Mouse (Mus musculus): ENCODE measurements around the gene Zdhhc13. TPM values are rescaled to one million over a fixed set of nuclear protein-coding genes. Genes with fewer than 3 reads are reported as not detected.
A peak's percentile ranks its signal among the peaks of the same experiment; 100 is the strongest.

Gene Zdhhc13
- polyA plus RNA-seq, 1 experiment from 2014 or later, result 14.9 TPM

DNA sequence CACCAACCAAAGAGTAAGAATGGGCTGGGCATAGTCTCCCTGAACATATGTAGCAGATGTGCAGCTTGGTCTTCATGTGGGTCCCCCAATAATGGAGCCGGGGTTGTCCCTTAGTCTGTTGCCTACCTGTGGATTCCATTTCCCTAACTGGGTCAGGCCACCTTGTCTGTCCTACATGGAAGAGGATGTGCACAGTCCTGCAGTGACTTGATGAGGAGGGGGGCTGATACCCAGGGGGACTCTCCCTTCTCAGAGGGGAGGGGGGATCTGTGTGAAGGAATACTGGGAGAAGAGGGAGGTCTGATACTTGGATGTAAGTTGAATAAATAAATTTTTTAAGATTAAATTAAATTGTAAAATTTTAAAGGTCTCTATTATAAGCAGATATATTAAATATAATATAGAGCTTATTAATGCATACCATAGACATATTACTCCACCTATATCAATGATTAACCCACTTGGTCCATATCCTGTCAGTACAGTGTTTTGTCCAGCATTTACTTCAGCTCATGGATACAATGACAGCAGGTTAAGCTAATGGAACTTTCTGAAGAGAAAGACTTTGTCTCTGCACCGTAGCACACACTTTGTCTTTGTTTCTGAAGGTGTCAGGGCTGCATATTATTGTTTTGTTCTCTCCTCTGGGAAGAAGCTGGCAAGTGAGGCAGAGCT is 16.6 kb upstream of the Zdhhc13 start:
- no peak overlapping the region for H3K4me3 ChIP-seq (ENCODE audit: inconsistent target)
- H3K79me2 ChIP-seq (ENCODE audit: inconsistent target), result no peaks in the 10 kb centered on the region
- no peak overlapping the region for H3K27ac ChIP-seq
- H3K36me3 ChIP-seq (ENCODE audit: inconsistent target), result no peaks in the 10 kb centered on the region
- 94% methylated on average over 2 of the region's 2 CpGs for WGBS (ENCODE audit: missing documents)

DNA sequence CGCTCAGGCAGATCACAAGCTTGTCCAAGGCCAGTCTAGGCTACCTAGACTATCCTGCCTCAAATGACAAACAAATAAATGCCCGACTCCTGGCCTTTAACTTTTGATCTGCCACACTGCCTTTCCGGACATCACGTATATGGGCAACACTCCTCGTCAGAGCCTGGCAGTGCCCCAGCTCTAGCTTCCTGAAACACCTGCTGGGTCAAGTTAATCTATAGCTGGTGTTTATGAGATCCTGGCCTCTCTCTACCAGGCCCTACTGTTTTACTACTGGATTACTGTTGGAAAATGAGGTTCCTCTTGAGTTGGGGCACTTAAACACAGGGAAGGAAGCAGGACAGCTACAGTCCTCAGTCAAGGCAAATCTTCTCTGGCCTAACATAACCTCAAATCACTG is 15.5 kb upstream of the Zdhhc13 start:
- WGBS (ENCODE audit: missing documents), result 94% methylated on average over 5 of the region's 5 CpGs
- Histone ChIP-seq H3K27ac (no peak overlapping the region), H3K79me2 (ENCODE audit: inconsistent target) (no peaks in the 10 kb centered on the region), H3K36me3 (ENCODE audit: inconsistent target) (no peaks in the 10 kb centered on the region), H3K4me3 (ENCODE audit: inconsistent target) (no peak overlapping the region)

DNA sequence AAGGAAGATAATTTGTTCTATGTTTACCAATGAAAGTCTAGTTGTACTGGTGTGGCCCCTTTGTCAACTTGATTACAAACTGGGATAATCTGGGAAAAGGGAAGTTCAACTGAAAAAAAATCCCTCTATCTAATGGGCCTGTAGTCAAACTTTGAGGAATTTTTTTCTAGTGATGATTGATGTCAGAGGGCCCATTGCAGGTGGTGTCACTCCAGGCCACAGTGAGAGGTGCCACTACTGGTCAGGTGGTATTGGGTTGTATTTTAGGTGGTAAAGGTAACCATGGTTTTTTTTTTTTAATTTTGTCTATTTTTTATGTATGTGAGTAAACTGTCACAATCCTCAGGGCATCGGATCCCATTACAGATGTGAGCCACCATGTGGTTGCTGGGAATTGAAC is 14.2 kb upstream of the Zdhhc13 start:
- 100% methylated on average over 1 of the region's 1 CpGs for WGBS (ENCODE audit: missing documents)
- no peaks in the 10 kb centered on the region for H3K36me3 ChIP-seq (ENCODE audit: inconsistent target)
- H3K27ac ChIP-seq, result no peak overlapping the region
- no peaks in the 10 kb centered on the region for H3K79me2 ChIP-seq (ENCODE audit: inconsistent target)
- no peak overlapping the region for H3K4me3 ChIP-seq (ENCODE audit: inconsistent target)

DNA sequence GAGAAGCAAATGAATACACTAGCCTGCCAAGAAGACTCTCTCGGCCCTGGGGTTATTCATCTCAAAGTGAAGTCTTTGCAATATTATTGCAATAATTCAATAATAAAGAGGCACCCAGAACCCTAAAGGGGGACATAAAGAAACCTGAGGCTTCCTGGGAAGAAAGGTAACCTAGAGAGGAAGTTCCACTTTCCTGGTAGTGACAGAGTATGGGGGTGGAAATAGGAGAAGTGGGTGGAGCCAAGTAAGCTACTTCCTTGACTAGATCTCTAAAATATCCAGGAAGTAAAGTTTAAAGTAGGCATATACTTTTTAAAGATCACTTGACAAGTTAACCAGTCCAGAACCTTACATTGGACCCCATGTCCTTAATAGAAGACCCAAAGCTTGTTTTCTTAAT is 13.4 kb upstream of the Zdhhc13 start:
- no peaks in the 10 kb centered on the region for H3K79me2 ChIP-seq (ENCODE audit: inconsistent target)
- no peak overlapping the region for H3K4me3 ChIP-seq (ENCODE audit: inconsistent target)
- WGBS (ENCODE audit: missing documents), result 100% methylated on average over 1 of the region's 1 CpGs
- no peak overlapping the region for H3K27ac ChIP-seq
- H3K36me3 ChIP-seq (ENCODE audit: inconsistent target), result no peaks in the 10 kb centered on the region

DNA sequence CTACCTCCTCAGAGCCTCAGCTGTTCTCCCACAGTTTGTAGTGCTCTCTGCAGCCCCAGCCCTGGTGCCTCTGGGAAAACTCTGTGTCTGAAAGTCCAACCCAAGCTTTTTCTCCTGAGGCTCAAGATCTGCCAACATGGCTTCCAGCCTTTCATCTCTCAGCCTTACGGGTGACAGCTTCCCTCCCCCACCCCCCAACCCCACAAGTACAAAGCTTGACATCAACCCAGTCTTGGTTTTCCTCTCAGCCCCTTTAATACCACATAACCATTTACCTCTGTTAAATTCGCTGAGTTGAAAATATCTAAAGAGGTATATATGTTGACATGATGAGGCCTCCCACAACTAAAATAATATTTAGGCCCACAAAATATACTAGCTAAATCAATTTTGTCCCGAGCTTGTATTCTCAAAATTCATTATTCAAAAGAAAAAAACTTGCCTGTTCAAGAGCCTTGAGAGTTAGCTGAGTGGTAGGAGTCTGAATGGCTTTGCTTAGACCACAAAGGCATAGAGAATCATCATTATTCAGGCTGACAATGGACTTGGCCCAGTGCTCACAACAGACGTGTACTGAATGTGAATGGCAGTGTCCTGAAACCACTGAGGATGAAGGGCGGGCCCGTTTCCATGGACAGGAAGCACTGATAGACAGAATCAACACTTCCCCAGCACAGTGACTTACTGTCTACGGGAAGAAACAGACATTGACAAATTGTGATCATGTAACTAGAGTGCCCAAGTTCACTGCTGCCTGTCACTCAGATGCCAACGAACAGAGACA is 10.9 kb upstream of the Zdhhc13 start:
- Histone ChIP-seq H3K27ac (no peak overlapping the region), H3K4me3 (ENCODE audit: inconsistent target) (no peak overlapping the region), H3K36me3 (ENCODE audit: inconsistent target) (no peaks in the 10 kb centered on the region), H3K79me2 (ENCODE audit: inconsistent target) (no peaks in the 10 kb centered on the region)
- WGBS (ENCODE audit: missing documents), result 65% methylated on average over 8 of the region's 8 CpGs

DNA sequence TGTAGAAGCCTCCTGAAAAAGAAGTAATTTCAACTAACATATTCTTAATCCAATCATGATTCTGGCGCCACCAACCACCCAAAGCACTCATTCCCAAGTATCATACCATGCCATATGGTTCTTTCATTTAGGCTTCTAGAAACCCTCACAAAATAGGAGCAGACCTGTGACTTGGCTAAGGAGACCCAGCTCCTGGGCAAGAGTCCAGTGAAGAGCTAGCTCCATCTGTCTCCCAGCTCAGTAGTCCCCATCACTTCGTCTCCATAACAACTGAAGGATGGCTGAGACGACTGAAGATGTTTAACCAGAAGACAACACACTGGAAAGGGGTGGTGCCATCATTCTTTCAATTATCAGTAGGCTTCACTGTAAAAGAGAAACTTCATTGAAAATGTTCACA is 9.7 kb upstream of the Zdhhc13 start:
- WGBS (ENCODE audit: missing documents), result 82% methylated on average over 3 of the region's 3 CpGs
- no peaks in the 10 kb centered on the region for H3K36me3 ChIP-seq (ENCODE audit: inconsistent target)
- no peak overlapping the region for H3K27ac ChIP-seq
- no peak overlapping the region for H3K4me3 ChIP-seq (ENCODE audit: inconsistent target)
- no peaks in the 10 kb centered on the region for H3K79me2 ChIP-seq (ENCODE audit: inconsistent target)

DNA sequence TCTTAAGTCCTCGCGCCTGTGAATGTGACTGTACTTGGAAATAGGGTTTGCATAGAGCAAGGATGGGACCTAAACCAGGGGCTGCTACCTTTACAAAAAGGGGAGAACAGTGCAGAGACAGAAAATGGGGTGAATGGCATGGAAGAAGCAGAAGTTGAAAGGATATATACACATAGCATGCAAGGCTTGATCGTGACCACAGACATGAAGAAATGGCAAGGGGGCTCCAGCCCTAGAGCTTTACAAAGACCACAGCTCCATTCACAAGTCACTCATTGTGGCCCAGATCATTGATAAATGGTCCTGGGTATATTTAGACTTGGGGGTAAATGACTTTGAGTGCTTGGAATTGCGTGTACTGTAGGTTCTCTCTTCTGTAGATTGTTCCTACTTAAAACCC is 6.4 kb upstream of the Zdhhc13 start:
- Histone ChIP-seq H3K36me3 (ENCODE audit: inconsistent target) (no peaks in the 10 kb centered on the region), H3K79me2 (ENCODE audit: inconsistent target) (no peaks in the 10 kb centered on the region), H3K27ac (no peak overlapping the region), H3K4me3 (ENCODE audit: inconsistent target) (no peak overlapping the region)
- 86% methylated on average over 4 of the region's 4 CpGs for WGBS (ENCODE audit: missing documents)

DNA sequence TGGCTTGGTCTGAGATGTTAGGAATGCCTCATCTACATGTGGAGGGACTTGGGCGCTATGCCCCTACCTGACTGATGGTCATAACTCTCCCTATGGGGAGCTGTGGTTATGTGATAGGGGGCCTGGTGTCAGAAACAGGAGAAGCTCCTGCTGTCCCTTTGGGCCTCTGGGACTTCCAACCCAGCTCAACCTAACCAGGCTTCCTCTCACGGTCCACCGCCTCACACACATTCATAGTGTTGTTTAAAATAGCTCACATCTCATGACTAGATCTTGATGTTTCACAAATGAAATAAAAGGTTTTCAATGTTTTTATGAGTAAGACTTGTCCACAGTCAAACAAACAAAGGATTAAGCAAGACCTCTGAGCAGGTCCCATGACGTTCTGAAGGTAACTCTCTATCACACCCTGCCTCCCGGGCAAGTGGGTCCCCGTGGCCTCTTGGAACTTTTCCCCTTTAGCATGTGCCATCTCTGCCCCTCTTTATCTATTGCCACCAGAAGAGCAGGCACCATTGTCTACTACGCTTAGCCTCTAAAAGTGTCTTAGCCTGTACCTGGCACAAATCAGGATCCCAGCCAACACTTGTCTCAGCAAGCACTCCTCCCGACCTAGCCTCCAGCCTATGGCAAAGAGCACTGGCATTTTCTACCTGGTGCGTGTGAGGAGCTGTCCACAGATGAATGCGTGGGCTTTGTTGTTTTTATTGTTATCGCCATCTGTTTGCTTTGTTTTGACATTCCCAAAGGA is 3.9 kb upstream of the Zdhhc13 start:
- H3K79me2 ChIP-seq (ENCODE audit: inconsistent target), result peaks cover 9% of the 10 kb centered on the region
- 89% methylated on average over 10 of the region's 11 CpGs for WGBS (ENCODE audit: missing documents)
- no peaks in the 10 kb centered on the region for H3K36me3 ChIP-seq (ENCODE audit: inconsistent target)
- no peak overlapping the region for H3K4me3 ChIP-seq (ENCODE audit: inconsistent target)
- no peak overlapping the region for H3K27ac ChIP-seq

DNA sequence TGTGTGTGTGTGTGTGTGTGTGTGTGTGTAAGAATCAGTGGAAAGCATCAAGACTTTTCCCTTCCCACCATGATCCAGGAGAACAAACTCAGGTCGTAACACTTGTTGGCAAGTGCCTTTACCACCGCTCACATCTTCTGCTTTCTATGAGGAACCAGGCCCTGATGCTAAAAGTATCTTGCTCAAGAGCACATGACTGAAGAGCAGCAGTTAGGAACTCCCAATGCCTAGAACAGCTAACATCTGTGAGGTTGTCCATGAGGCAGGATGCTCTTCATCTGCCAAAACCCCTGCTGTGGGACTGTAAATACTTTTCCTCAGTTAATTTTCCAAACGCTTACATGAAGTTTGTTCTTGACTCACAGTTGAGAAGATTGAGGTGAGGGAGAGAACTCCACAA is 455 bp upstream of the Zdhhc13 start:
- Histone ChIP-seq H3K4me3 (ENCODE audit: inconsistent target) (peak overlapping the region; percentile 14; the same call in 1 of the 2 replicates), H3K36me3 (ENCODE audit: inconsistent target) (no peaks in the 10 kb centered on the region), H3K79me2 (ENCODE audit: inconsistent target) (peaks cover 43% of the 10 kb centered on the region), H3K27ac (peak overlapping the region; percentile 75)
- WGBS (ENCODE audit: missing documents), result 2% methylated on average over 3 of the region's 3 CpGs

DNA sequence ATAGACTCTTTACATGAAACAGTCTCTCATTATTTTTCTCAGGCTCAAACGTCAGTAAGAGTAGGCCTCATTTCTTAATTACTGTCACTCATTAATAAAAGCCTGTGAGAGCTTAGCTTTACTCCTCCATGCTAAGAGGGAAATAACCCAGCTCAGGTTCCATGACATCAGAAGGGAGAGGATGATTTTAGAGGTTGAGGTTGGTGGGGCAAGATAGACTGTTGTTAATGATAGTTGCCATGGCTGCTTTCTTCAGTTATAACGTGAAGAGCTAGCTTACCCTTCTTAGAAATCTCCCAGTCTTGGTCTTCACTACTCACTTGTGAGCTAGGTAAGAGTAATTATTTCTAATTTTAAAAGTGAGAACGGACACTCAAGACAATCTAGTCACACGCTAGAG is 1.3 kb downstream of the Zdhhc13 start:
- WGBS (ENCODE audit: missing documents), result 91% methylated on average over 4 of the region's 4 CpGs

DNA sequence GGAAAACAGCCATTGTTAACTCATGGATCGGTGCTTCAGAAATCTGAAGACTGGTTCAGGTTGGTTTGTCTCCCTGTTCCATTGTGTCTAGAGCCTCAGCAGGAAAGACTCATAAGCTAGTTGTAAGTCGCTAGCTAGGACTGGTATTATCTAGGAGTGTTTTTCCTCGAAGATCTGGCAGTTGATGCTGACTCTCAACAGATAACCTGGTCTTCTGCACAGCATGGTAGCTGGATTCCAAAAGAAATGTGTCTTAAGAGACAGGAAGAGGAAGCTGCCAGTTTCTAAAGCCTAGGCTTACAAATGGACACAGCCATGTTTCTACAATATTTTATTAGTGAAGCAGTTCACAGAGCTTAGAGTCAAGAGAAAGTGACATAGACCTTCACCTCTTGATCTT is 2.6 kb downstream of the Zdhhc13 start:
- Histone ChIP-seq H3K36me3 (ENCODE audit: inconsistent target) (no peaks in the 10 kb centered on the region), H3K4me3 (ENCODE audit: inconsistent target) (no peak overlapping the region), H3K79me2 (ENCODE audit: inconsistent target) (peaks cover 72% of the 10 kb centered on the region), H3K27ac (no peak overlapping the region)
- 95% methylated on average over 3 of the region's 3 CpGs for WGBS (ENCODE audit: missing documents)

More for the DNA sequence above, 1.3 kb downstream of the Zdhhc13 start:
- Histone ChIP-seq H3K27ac (no peak overlapping the region), H3K36me3 (ENCODE audit: inconsistent target) (no peaks in the 10 kb centered on the region), H3K4me3 (ENCODE audit: inconsistent target) (no peak overlapping the region), H3K79me2 (ENCODE audit: inconsistent target) (peaks cover 61% of the 10 kb centered on the region)

DNA sequence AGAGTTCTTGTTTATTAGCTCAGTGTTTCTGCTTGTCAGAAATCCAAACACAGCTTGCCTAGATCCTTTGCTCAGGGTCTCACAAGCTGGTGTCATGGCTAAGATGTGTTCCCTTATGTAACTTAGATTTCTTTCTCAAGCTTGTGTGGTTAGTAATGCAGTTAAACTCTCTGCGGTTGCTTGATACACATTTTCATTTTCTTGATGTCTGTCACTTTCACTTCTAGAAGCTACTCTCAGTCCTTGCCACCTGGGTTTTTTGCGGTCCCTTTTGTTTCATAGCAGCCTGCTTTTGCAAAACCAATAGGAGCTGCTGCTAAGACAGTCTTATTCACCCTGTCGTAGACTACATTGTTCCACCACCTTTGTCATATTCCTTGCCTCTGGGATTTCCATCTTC is 6.3 kb downstream of the Zdhhc13 start:
- peaks cover 14% of the 10 kb centered on the region; the same call in 1 of the 2 replicates for H3K36me3 ChIP-seq (ENCODE audit: inconsistent target)
- 40% methylated on average over 3 of the region's 3 CpGs for WGBS (ENCODE audit: missing documents)
- H3K79me2 ChIP-seq (ENCODE audit: inconsistent target), result peaks cover 79% of the 10 kb centered on the region
- H3K4me3 ChIP-seq (ENCODE audit: inconsistent target), result no peak overlapping the region
- no peak overlapping the region for H3K27ac ChIP-seq

DNA sequence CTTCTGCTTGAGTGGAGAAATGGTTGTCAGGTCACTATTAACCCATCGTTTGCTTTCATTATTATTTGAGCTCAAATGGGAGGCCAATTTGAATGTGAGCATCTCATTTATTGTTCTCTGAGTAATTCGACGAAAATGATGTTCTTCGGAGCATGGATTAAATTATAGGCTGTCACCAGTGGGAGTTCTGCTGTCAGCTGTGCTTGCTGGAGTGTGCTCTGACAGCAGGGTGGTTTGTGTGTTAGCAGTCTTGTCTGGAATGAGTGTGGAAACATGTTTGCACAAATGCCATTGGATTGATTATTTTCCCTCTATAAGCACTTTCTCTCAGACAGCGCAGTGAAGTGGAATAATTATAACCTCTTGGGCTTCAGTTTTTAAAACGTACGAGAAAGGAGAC is 14.6 kb downstream of the Zdhhc13 start:
- H3K36me3 ChIP-seq (ENCODE audit: inconsistent target), result peaks cover 67% of the 10 kb centered on the region
- no peak overlapping the region for H3K27ac ChIP-seq
- WGBS (ENCODE audit: missing documents), result 95% methylated on average over 7 of the region's 7 CpGs

DNA sequence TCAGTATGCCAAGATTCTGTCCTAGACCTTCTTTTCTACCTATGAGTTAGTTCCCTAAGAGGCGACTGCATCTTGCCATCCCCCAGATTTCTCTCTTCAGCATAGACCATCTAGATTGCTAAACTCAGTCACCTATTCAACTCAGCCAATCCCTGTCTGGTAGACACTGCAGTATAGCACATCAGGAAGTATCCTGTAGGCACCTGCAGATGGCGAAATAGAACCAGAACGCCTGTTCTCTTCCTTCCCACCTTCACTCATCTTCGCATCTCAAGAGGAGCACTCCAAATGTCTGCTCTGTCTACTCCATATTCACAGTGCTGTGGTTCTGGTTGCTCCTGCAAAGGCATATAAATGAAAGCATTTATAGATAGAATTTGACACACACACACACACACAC is 17.8 kb downstream of the Zdhhc13 start:
- Histone ChIP-seq H3K27ac (no peak overlapping the region), H3K79me2 (ENCODE audit: inconsistent target) (no peaks in the 10 kb centered on the region), H3K36me3 (ENCODE audit: inconsistent target) (peaks cover 84% of the 10 kb centered on the region), H3K4me3 (ENCODE audit: inconsistent target) (no peak overlapping the region)
- 91% methylated on average over 4 of the region's 4 CpGs for WGBS (ENCODE audit: missing documents)

More for the DNA sequence above, 14.6 kb downstream of the Zdhhc13 start:
- Histone ChIP-seq H3K79me2 (ENCODE audit: inconsistent target) (no peaks in the 10 kb centered on the region; the same call in 1 of the 2 replicates), H3K4me3 (ENCODE audit: inconsistent target) (no peak overlapping the region)

DNA sequence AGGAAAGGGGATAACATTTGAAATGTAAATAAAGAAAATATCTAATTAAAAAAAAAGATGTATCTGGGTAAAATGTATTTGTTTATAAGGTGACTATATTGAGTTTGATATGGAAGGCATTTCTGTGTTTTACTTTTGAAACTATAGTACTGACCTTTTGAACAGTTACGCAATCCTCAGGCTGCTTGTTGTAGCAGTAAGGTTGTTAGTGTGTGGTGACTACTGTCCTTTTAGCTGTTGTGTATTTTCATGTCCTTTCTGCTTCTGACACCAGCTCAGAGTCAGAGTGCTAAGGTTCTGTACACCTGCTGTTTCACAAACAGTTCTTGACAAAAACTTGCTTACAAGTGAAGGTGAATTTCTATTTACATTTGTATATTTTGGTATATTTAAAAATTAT is 21.8 kb downstream of the Zdhhc13 start:
- no peak overlapping the region for H3K4me3 ChIP-seq (ENCODE audit: inconsistent target)
- no peak overlapping the region for H3K27ac ChIP-seq
- H3K36me3 ChIP-seq (ENCODE audit: inconsistent target), result peaks cover 77% of the 10 kb centered on the region
- H3K79me2 ChIP-seq (ENCODE audit: inconsistent target), result no peaks in the 10 kb centered on the region
- WGBS (ENCODE audit: missing documents), result 100% methylated on average over 1 of the region's 1 CpGs

All from macrophage (primary cell).